Mouse (Mus musculus) lung, postnatal 36 days (tissue): ENCODE data around the gene Klk1b4.

Source experiments
- DNase-seq: peaks from one replicate; pipeline ENCODE4 v3.0.0; 2022; ENCODE audit warnings: mixed read lengths

Klk1b4 gene

GRCm38 (mm10) chr7:44254930-44255329, 47.7 kb downstream of the Klk1b4 start:
- DNase-seq: no peak

DNA sequence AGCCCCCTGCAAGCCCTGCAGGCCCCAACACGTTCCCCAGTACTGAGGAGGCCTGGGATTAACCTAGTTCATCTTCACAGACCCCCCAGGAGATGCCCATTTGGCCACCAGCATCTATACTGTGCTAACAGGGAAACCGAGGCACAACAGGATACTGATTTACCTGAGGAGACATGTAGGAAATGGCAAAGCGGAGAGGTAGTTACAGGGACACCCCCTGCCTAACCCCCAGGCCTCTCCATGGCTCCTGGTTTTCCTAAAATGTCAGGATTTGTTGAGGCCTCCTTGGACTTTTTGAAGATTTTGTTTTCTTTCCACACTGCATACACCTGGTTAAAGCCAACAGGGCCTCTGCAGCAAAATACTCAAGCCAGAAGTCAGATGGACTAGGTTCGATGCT, 50.0 kb downstream of the Klk1b4 start, which contains the start of gene Acp4:
Gene Acp4 (minus strand): TSS at position 101 of the 400 bp plus-strand sequence.
- DNase-seq: no peak

DNA sequence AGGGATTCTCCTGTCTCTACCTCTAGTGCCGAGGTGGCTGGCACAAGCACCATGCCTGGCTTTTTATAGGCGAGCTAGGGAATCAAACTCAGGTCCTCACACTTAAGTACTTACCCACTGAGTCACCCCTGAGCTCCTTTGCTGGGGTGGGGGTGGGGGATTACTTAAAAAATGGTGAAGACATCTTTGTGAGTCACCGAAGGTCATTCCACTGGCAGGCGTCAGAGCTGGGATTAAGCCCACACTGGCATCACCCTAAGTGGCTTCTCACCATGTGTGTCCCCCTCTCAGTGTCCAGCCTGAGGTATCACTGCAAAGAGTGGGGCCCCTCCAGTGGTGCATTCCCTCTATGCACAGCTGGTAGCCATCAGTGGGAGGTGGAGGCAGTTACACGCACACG, 53.2 kb downstream of the Klk1b4 start:
- DNase-seq: no peak

DNA sequence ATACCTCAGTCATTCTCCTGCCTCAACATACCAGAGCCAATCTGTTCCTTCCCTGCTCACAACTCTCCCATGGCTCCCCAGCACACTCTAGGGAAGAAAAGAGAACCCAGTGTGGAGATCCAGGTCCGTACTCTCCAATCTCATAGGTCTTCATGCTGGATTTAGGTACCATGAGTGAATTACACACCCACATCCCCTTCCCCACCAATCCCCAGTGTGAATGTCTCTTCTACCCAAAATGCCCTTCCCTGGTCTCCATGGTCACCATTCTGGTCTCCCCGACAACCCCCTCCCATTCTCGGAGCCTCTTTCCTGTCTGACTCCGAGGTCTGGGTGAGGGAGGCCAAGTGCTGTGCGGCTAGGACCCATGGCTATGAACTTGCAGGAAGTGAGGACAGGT, 53.9 kb downstream of the Klk1b4 start, which contains the start of gene Gm15517:
Gene Gm15517 (plus strand): TSS at position 301 of the 400 bp plus-strand sequence.
- DNase-seq: no peak
